Mouse (Mus musculus) adrenal gland, adult 2 months (tissue): ENCODE data around the gene Adck1. TPM values are rescaled to one million over a fixed set of nuclear protein-coding genes. Genes with fewer than 3 reads are reported as not detected.
"Not testable (repeated sequence)": the region's sequence is repeated elsewhere in the genome, so short reads cannot be mapped to it uniquely, and the experiment has no call there.

ENCODE experiments used
- DNase-seq: peaks from one replicate; pipeline ENCODE4 v3.0.0; 2021
- polyA plus RNA-seq: library from polyadenylated mRNA; depleted of rRNA; stranded (reverse); fragments of >200 nt; gene quantifications from 2 replicates; pipeline ENCODE4 v1.2.3, GENCODE M21; 2012
- total RNA-seq, 2 experiments: library from RNA; stranded (reverse); gene quantifications; 2 replicates each; pipeline ENCODE4 v1.2.3; 2021

Adck1 gene
- total and polyA plus RNA-seq, 3 experiments = 19.4 to 35.6 (median 23.7) TPM

- DNase-seq = no peak
Measured at GRCm38 (mm10) chr12:88426926-88427325, 66.6 kb downstream of the Adck1 start.

DNA sequence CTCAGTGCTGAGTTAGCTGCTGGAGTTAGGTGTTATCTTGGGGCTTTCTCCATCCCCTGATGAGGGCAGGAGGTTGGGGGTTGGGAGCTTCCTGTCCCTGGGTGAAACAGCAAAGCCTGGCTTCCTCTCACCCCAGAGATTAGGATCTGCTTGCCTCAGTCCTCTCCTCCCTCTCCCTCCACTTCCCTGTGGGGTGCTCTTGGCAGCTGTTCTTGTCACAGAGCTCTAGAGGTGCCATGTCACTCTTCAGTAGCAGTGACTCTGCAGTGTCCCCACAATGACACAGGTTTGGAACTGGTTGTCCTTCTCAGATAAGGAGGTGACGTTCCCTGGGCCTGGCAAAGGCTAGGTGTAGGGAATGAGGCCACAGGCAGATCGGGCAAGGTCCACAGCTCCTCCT lies 68.4 kb downstream of the Adck1 start:
- no peak for DNase-seq

DNA sequence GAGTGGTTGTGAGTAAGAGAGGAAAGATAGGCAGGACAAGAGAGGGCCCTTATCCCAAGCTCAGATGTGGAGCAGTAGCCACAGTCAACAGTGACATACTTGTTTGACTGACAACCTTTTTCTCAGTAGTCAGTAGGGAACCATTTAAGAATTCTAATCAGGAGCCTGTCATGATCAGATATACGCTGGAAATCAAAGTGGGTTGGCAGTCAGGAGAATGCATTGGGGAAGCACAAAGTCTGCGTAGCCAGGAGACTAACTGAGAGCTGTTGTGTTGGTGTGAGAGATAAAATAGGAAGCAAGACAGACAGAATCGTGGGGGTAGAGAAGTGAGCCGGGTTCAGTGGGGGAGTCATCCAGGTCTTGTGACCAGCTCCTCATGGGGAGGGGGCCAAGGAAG lies 71.9 kb downstream of the Adck1 start:
- DNase-seq = no peak

DNA sequence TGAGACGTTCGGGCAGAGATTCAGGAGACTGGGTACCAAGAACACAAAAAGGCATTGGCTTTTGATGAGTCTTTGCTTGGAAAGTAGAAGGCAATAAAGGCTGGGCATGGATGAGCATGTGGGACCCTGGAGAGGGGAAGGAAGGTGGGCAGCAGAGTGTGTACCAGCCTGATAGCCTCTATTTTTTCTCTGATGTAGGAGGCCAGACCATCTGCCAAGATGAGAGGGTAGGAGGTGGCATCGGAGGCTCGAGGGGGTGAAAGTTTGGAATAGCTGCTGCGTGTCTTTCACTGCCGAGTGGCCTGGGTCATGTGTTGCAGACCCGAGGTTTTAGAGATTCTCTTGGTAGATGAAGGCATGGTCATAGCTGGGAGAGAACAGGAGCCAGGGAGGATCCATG lies 72.8 kb downstream of the Adck1 start:
- DNase-seq = no peak

DNA sequence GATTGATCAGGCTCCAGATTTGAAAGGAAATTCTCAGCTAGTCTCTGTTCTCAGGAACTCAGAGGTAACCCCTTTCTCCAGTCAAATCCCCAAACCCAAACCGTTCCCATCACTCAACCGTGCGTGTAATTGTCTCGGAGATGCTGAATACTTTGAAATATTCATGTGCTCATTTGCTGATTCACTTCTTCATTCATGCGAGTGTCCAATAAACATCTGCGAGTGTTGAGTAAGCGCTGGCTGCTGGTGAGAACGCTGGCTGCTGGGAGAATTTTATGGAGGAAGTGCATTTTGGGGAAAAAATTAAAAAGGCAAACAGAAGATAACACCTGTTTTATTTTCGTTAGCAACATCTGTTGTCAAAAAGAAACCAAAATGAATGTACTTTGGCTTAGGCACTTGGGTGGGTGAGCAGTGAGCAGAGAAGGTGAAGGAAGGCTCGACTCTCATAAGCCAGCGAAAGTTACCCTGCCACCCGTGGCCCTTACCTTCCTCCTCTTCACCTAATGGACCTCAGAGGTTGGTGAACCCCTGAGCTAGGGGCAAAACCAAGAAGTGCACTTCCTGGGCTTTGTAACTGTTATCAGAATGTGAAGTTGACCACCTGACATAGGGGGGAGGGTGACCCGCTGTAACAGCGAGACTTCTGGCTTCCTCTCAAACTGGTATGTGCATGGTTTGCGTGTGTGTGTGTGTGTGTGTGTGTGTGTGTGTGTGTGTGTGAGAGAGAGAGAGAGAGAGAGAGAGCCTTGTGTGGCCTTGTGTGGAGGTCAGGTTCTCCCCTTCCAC lies 76.8 kb downstream of the Adck1 start:
- no peak for DNase-seq

DNA sequence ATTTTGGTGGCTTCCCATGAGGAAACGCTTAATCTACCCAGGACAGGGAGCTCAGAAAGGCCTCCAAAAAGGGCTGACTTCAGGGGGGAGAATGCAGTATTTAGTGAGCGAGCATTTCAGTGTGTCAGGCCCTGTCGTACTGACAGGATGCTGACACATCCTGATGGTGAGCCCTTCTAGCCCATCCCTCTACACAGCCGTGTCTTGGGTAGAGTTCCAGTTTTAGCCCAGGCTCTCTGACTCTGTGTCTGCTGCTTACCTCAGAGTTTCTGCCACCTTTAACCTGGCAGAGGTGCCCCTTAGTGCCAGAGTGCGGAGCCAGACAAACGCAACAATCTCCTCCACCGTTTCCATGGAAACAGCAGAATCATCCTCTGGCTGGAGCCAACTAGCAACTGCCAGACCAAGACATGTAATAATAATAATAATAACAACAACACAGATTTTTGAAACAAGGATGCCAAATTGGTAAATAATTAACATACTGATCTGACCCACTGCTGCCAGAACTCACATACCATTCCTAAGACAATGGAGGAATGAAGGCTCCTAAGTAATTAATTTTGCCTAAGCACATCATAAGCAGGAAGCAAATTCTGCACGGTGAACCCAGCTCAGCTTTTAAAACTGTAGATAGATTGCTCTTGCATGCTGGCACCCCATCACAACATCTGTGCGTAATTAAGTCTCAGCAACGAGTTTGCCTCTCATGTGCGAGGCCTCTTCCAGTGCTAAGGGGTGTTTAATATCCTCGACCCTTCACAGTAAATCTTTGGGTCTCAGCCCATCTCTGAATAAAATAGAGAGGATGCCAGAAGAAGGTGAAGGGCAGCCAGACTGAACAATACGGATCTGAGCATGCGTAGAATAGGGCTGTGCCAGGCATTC lies 81.8 kb downstream of the Adck1 start:
- no peak for DNase-seq

DNA sequence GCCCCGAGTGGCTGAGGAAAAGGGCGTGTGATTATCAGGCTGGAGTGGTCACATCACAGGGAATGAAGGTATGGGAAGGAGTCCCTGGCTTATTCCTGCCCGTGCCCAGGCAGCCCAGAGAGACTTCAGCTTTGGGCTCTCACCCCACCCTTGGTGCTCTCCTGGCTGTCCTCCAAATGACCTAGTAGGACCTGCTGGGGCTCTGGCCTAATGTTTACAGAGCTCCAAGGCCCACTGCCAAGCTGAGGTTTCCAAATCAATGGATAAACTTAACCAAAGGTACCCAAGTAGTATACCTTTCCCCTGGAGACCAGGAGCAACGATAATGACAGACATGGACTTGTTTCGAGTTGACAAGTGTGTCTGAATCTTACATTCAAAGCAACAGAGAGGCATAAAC lies 83.7 kb downstream of the Adck1 start:
- DNase-seq = peak; percentile 44

DNA sequence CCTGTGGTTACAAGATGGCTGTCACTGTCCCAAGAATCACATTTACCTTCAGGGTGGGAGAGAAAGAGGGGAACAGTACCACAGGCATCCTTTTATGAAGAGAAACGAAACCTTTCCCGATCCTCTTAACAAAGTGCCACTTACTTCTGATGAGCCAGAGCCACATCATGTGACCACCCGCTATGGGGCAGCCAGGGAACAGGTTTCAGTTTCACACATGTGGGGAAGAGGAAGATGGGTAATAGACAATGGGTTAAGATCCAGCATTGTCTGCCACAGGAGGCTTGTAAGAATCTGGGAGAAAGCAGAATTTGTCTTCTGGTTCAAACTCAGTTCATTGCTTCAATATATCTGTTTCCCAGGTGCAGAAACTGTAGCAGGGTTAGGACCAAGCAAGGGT lies 85.1 kb downstream of the Adck1 start:
- DNase-seq = no peak

- no peak for DNase-seq
Measured at GRCm38 (mm10) chr12:88450658-88451563, 90.6 kb downstream of the Adck1 start.

DNA sequence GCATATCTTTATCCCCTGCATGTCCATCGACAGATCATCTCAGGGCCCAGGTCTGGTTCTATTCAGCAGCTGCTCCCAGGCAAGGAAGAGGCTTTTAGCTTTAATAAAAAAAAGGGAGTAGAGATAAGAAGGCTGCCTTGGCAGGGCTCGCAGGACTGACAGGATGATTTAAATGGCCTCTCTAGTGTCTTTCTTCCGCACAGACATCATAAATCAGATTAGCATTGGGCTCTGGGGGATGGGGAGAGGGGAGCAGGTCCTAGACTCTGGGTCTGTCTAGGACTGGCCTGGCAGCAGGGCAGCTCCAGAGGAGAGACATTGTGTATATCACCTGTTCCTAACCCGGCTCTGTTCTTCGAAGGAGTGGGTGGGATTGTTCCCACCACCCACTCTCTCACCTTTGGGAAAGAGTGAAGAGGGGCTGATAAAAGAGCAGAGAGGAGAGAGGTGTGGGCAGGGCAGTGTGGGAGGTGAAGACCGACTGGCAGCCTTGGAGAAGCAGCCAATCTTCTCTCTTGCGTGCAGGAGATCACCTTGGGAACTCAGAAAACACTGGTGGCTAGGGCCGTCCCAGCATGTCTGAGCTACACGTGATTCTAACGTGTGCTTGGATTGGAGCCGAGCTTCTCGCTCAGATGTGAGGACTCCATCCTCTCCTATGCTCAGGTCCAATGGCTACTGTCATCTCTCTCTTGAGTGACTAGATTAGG lies 94.5 kb downstream of the Adck1 start:
- DNase-seq = peak; percentile 74

GRCm38 (mm10) chr12:88457021-88457420 lies 96.7 kb downstream of the Adck1 start:
- DNase-seq = no peak

- no peak for DNase-seq
Measured at GRCm38 (mm10) chr12:88458936-88459335, 98.6 kb downstream of the Adck1 start.

- DNase-seq = no peak
Measured at GRCm38 (mm10) chr12:88459461-88459860, 99.1 kb downstream of the Adck1 start.

- DNase-seq = no peak
Measured at GRCm38 (mm10) chr12:88461026-88461425, 100.7 kb downstream of the Adck1 start.

GRCm38 (mm10) chr12:88463588-88464290 lies 103.4 kb downstream of the Adck1 start:
- DNase-seq = peak; percentile 20

- no peak for DNase-seq
Measured at GRCm38 (mm10) chr12:88466801-88467200, 106.4 kb downstream of the Adck1 start.

DNA sequence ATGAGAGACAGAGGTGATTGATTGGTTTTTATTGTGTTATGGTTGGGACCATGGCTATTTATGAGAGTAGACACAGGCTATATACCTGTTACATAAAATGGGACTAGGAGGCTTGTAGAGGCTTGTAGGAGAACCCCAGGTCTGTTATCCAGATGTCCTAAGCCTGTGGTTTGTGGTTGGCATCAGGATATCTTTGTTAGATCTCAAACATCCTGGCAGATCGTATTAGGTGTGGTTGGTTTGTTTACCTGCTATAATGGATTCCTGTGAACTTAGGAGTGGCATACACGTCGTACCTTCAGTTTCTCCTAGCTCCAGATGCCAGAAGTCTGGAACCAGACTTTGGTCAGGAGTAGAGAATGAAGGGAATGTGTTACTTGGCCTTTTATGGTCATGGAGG lies 106.9 kb downstream of the Adck1 start:
- no peak for DNase-seq

- no peak for DNase-seq
Measured at GRCm38 (mm10) chr12:88467935-88468465, 107.6 kb downstream of the Adck1 start.

GRCm38 (mm10) chr12:88468691-88469090 lies 108.3 kb downstream of the Adck1 start:
- no peak for DNase-seq

- DNase-seq = not testable (repeated sequence)
Measured at GRCm38 (mm10) chr12:88471884-88472283, 111.5 kb downstream of the Adck1 start.

- no peak for DNase-seq
Measured at GRCm38 (mm10) chr12:88472832-88473231, 112.5 kb downstream of the Adck1 start.
